Mouse (Mus musculus) adrenal gland, postnatal 14 days (tissue): Measurements from ENCODE around the gene Tprg. TPM values are rescaled to one million over a fixed set of nuclear protein-coding genes. Genes with fewer than 3 reads are reported as not detected.

Source experiments
- DNase-seq: peaks from one replicate; pipeline ENCODE4 v3.0.0; 2021; ENCODE audit warnings: mixed read lengths
- total RNA-seq: library from RNA; stranded (reverse); gene quantifications from 2 replicates; pipeline ENCODE4 v1.2.3, GENCODE M21; 2021

The Tprg gene
- total RNA-seq, 1 experiment from 2014 or later, result not detected

DNA sequence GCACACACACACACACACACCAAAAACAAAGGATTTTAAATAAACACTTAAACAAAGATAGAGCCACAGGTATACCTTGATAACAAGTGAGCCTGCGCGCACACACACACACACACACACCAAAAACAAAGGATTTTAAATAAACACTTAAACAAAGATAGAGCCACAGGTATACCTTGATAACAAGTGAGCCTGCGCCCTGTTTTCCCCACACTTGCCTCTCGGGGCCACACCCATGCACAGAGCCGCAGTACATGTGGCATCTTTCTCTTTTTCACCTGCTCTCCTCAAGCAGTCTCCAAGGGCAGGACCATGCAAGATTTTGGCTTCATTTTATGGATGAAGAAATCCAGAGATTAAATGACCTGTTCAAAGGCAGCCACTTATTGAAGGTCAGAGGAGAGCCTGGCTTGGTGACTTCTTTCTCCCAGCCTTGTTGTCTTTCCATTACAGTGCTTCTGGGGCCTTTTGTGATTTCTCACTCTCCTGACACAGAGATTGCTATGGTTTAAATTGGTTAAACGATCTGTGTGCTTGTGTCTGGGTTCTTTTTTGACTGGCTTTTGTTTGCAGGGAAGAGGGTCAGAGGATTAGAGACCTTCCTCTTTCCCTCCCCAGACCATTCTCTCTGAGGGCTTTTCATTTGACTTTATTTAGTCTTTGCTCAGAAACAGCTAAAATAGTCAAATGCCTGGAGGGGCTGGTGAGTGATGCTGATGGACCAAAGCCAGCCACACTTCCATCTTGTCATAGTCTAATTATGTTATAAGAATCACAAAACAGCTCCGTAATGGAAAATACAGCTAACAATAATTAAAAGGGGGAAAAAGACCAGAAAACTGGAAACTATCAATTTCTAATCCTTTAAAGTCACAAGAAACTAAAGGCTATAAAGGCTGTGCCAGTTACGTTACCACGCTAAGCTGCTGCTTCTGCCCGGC lies 46.9 kb downstream of the Tprg start:
- DNase-seq, result no peak

DNA sequence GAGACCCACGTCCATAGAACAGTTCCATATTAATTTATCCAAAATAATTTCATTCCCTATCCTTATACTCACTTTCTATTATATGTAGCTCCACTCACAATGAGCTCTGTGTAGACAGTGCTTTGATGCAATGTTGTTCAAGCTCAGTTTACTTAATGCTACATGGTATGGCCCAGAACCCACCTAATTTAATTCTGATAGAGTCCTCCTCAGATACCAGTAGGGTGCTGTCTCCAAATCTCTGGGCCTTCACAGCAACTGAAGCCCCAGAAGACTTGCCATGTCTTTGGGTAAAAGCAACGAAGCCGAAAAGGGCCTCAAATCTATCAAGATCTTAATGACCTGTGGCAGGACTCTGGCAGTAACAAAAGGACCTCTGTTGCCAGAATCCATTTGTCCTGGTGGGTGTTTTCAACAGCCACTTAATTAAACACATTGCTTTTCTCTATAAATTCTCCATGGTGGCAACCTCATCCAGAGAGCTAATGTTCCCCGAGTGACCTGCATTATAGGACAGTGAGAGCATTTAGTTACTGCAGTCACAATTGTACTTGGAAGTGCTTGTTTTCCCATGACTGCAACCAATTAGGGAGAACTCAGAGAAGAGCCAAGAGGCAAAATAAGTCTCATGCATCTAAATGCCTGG lies 48.6 kb downstream of the Tprg start:
- DNase-seq, result no peak

DNA sequence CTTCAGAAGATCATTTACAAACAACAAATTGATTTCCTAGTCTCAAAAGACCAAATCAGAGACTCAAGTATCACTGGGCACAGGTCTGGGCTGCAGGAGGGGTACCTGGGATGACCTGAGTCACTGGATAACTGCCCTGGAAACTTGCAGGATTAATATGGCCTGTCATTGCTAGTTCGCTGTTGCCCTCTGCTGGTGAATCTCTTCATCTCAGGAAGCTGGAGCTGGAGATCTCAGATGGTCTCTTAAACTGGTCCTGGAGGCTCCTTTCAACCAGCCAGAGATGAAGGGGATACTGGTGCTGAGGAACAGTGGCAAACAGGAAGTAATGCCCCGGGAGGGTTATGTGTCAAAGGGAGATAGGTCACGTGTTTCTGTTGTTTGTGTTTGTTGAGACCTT lies 63.0 kb downstream of the Tprg start:
- DNase-seq, result peak; percentile 76

DNA sequence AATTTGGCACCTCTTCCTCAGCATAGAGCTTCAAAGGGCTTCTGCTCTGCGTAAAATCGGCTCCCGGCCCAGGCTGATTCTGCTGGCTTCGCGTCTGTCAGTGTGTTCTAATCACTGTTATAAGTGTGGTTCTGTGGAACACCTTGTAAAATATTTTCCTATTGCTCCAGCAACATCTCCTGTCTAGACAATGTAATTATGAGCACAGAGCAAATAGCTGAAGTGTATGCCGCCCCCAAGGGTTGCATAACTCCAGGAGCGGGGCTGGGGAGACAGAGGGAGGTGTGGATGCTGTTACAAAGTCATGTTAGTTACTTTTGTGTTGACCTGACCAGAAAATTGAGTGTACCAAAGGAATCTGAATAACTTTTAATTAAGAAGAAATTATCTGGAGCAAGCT lies 81.2 kb downstream of the Tprg start:
- no peak for DNase-seq

DNA sequence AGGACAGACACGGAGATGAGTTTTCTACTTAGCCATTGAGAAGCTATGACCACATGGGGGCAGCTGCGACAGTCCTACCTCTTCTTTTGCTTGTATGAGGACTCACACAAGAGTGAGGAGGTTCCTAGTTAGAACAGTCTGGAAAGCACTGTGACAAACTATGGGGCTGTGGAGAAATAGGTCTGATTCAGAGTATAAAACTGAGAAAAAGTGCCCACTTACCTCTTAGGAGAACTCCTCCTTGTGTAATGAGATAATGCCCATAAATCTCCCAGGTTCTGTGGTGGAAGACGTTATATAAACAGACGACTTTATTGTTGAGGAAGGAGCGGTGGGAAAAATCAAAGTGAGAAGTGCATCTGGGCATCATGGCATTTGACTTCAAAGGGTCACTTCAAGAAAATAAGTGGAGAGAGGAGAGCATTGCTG lies 83.4 kb downstream of the Tprg start:
- no peak for DNase-seq

DNA sequence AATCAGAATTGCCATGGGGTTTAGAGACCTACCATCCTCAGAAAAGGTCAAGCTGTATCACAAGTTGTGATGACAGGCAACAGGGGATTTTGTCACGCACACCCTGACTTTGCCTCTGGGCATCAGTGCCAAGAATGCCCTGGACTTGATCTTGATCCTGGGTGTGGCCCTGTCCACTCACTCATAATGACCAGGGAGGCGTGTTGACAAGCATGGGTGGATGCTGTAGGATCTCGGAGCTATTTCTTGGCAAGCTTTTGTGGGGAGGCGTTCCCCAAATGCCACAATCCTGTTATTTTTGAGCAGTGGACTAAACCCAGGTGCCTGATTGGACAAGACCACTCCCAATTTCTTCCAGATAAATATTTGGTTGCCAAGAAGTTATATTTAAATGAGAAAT lies 87.5 kb downstream of the Tprg start:
- DNase-seq, result no peak

DNA sequence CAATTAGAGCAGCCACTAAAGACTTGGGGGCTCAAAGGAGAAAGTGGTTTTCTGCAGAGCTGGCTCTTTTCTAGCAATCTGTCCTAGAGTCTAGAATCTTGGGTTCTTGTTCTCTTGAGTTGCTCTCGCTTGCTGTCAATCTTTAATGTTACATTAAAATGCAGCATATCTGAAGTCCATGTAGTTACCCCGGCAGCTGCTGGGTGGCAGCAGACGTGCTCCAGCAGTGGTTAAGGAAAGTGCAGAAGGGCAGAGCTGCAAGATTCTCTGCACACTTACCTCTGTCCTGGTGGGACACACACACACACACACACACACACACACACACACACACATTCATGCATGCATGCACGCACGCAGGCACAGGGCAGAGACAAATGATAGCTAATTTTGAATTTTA lies 88.2 kb downstream of the Tprg start:
- no peak for DNase-seq

DNA sequence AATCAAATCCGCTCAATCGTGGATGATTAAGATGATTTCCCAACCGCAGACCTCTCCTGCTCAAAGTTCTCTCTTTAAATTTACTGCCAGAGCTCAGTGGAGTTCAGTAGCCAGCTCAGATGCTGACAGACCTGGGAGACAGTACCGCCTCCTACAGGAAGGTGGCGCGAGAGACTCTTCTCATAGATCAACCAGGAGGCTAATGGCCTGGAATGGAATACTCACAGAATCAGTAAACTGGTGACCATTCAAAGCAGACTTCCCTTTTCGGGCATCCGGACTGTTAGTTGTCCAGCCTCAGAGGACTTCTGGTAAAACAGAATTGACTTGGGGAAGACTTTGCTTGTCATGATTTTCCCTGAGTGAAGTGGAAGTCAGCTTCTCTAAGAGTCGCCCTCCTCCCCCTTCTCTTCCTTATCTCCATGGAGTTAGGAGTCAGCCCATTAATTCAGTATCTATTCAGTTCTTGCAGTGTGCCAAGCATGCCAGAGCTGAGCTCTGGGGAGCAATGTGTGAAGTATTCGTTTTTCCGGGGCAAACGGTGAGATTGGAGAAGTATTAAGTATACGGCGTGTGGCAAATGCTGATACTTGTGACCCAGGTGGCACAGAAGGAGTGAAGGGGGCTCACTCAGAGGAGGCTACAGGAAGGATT lies 90.2 kb downstream of the Tprg start:
- DNase-seq, result peak; percentile 75

DNA sequence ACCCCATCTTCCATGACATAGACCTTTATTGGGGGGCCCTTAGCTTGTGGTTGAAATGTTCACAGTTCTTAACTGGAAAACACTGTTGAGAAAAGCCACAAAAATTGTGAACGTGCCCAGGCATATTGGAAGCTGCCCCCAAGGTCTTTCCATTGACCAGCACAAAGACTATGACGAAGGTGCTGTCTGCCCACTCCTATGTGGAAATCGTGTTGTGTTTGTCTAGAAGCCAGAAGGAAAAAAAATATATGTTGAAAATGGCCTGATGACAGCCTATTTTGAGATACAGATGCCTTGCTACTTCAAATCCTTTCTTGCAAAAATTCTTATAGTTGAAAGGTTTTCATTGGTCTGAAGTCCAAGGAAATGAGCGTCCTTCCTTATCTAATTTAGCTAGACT lies 91.1 kb downstream of the Tprg start:
- DNase-seq, result no peak

DNA sequence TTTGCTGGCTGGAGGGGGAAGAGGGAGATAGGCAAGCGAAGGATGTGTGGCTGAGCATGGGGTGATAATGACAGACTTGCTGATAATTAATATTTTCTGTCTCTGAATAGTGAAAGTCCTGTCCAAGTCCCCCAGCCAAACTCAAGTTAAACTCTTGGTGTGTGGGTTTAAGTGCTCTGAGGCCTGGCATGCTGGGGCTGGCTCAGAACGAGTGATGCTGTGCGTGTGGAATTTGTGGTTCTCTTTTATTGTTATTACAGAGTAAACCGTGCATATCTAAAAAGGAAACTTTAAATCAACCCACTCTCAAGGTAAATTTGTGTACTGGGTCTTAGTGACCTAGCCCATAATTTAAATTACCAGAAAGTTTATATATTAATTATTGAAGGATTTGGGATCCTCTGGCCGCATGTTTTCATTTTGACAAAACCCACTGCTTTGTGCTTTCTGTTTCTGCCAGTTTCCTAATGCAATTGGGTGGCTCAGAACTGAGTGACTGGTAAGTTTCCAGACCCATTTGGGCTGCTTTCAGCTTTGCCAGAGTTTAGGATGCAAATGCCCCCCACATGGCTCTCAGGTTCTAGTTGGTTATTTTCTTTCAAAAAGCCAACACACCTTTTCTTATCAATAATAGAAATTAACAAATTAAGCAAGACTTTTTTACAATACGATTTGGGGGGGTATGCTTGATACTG lies 99.0 kb downstream of the Tprg start:
- no peak for DNase-seq

DNA sequence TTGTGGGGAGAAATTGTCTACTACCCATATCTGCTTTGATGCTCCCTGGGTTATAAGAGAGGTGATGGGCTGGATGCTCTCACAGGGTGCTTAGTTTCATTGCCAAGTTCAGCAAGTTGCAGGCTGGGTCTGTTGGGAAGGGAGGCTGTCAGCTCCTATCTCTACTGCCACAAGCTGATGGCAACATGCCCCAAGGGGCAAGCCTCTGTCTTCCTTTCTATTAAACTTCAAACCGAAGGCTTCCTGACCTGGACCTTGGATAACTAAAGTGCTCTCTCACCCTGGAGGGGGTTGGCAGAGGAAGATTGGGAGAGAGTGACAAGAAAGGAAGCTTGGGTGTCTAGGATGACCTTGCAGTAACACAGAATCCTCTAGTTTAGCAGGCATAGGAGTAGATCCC lies 108.1 kb downstream of the Tprg start:
- no peak for DNase-seq

DNA sequence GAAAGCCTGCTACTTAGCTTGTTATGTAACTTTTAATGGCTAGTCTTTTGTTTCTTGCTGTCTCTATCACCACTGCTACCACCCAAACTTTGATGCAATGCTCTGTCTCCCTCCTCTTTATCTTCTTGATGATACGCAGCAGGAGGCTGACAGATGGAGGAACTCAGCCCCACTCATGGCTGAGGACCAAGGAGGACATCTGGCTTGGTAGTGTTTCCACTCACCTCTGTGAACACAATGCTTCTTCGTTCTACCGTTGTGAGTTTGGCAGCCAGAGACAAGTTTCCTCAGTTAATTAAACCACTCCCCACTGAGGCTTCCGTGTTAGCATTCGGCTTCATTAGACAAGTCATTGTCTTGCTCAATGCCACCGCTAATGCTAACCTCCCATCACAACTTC lies 117.5 kb downstream of the Tprg start:
- DNase-seq, result no peak

DNA sequence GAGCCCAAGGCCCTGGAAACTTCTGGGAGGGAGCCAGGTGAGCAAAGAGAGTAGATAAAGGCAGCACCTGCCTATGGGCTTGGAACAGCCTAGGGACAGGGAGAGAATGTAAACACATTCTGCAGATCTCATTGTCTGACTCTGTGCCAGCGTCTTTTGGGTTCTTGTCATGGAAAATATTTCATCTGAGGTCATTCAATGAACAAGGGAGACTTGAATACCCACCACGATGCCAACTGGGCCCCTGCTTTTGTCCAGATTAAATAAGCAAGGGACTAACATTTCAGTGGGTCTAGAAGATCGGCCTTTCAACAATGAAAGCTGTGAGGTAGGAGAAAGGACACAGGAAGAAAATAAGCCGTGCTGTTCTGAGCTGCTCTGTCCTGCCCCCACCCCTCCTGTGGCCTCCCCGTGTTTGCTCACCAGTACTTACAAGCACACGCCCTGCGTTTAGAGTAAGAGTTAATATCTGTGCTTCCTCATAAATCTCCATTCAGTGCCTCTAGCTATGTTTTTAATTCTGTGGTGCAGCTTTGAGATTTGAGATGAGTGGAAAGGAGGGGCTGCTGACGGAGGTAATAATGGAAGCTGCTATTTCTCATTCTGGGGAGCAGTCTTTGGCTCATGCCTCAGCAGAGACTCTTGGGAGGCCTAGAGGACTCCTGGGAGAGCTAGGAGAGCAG lies 120.7 kb downstream of the Tprg start:
- no peak for DNase-seq

DNA sequence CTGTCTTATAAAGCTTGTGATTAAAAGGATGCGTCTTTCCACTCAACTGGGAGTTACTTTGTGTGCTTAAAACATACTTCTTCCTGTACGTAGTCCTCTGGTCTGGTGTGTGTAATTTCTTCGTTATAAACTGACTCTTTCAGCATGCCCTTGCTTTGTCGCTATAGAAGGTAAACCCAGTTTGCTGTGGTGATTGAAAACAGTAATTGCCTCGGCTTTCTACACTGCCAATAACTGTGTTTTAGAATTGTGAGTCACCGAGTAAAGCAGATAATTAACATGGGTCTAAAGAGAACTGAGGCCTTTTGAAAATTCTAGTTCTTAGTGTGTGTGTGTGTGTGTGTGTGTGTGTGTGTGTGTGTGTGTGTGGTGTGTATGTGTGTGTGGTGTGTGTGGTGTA lies 121.4 kb downstream of the Tprg start:
- DNase-seq, result no peak

DNA sequence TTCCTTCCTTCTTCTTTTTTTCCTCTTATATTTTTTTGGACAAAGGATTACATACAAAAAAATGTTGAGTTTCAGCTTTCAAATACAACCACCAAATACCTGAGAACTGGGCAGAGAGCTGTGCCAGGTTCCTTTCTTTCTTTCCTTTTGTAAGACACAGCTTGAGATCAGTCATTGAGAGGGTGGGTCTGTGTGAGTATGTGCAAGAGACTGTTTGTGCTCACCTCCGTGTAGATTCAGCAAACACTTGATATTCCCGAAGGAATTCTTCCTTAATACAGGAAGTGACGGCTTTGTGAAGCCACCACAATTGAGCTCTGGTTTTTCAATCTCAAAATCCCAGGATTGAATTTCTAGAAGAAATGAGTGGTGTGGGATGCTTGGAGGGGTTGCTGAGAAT lies 124.7 kb downstream of the Tprg start:
- no peak for DNase-seq

DNA sequence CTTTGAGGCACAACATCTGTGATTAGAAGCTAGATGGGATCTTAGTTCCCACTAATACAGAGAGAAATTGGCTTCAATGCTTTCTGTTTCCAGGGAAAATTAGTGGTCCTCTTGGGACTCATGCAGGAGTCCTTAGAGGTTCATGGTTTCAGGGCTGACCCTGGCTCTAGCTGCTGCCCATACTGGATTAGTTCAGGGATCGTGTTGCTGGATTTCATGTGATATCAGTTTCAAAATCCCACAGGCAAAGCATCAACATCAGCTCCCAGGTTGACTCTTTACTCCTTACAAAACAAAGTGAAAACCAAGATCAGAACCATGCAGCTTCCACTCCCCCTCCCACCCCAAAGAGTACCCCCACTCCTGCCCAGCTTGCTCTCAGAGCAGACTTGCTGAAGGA lies 127.3 kb downstream of the Tprg start:
- no peak for DNase-seq

DNA sequence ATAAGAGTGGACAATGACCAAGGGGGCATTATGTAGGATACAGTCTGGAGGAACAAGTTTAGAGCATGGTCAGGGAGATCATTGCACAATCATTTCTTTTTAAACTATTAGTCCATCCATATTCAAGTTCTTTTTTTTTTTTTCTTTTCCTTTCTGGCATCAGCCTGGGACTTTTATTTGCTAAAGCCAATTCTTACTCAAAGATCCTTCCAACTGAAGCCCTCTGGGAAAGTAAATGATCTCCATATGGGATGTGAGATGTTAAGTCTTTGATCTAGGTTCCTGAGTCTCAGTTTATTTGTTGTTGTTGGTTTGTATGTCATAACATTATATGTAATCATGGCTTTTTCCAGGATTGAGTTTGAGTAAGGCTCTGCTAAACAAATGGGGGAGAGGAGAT lies 128.6 kb downstream of the Tprg start:
- no peak for DNase-seq

DNA sequence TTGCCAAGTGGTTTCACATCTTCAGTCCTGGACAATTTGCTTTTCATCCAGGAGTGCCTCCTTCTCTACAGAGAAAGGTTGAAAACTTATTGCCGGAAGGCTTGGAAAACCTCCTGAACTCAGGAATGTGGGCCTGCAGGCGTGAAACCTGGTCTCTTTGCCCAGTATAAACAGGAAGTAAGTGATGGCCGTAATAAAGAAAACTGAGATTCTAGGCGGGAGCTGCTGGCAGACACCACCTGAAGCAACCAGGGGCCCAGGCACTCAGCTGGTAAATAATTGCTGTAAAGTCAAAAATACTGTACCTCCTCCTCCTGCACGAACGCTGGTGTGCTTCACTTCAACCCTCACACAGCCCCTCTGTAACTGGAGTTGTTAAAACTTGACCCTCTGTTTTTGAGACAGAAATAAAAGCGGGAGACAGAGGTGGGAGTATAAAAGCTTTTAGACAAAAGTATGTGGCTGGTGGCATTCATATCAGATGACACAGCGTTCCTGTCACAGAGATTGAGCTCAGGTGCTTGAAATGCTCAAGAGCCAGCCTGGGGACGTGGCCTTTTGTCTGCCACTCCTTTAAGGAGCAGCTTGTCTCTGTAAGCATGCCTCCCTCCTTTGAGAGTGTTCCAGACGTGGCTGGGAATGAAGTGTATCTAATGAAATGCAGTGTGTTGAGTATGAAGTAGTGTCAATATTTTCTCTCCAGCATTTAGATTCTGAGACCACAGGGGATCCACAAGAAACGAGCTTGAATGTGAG lies 131.4 kb downstream of the Tprg start:
- DNase-seq, result no peak

DNA sequence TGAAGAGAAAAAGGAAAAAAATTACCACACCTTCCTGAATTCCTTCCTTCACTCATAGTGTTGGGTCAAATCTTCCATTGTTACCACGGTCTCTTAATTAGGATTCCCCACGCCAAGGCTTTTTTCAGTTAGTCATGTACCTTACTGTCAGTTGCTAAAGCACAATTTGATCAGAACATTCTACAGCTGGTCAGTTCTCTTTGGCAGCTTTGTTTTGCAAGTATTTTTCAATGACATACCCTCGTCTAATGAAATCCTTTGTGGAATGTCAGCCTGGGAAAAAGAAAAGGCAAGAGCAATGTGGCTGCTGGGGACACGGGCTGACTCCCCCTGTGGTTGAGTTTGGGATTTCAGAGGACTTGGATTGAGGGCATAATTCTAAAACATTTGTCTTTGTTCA lies 136.4 kb downstream of the Tprg start:
- no peak for DNase-seq

DNA sequence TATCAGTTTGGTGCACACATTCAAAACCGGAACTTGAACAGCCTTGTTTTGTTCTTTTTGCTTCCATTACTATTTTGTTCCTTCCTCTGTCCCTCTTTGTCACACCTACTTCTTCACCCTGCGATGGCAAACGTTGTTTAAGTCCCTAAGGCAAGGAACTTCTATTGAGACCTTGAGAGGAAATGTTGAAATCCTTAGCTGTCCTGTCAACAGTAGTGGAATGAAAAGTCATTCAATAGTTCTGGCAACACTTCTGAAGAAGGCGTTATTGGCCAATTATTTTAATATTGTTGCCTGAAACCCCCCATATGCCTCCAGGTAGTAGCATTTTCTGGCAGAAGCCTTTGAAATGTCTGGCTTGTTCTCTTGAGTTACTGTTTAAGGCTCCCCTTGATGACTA lies 137.4 kb downstream of the Tprg start:
- no peak for DNase-seq

DNA sequence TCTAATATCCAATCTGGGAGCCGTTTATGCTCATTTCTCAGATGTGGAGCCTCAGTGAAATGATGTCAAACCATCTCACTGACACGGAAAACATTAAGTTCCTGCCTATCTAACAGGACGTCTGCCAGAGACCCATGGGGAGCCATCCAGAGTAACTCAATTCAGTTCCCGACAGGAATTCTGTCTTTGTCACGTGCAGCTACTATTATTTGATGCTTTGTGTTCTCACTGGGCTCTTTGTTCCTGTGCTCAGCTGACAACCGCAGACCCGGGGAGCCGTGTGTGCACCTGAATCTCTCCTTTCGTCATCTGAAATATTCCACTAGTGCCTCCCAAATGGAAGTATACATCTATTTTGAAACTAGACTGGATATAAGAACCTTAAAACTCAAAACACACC lies 138.3 kb downstream of the Tprg start:
- no peak for DNase-seq
